In the genomic region with DNA sequence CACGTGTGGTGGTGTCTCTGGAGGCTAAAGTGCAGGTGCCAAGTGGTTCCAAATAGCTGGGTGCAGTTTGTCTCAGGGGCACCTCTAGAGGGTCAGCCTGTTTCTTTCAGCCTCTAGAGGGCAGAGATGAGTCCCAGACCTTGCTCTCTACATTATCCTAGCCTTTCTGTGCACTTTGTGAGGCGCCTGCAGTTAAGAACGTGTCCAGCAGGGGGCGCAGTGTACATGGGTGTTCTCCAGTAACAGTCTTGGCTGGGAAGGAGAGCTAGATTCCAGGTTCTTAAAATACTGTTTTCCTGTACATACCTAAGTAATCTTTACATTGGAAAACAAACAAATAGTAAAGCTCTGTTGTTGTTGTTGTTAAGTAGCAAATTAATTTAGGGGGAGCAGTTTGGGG, we compare ENCODE assay signal across 24 mouse cellular contexts. TPM values are rescaled to one million over a fixed set of nuclear protein-coding genes. Genes with fewer than 3 reads are reported as not detected.
A peak's percentile ranks its signal among the peaks of the same experiment; 100 is the strongest.
DNase-seq lines count a peak whose midpoint lies in the region; ATAC-seq and TF ChIP-seq lines count a peak whose summit lies in the region.
"Not testable (repeated sequence)": the region's sequence is repeated elsewhere in the genome, so short reads cannot be mapped to it uniquely, and the experiment has no call there.
"Had no signal": no experiment of that assay in that cellular context is flagged by ENCODE, and none has a peak within 500 bp of the region (broad histone marks: within the 10 kb centered on the region; RNA-seq: fewer than 3 reads in every experiment).

No protein-coding gene starts in this region.

- not testable (repeated sequence) for H3K79me2 ChIP-seq in heart, adult 2 months (replicated peaks; ENCODE audit: control insufficient read depth, insufficient read depth, low read length)

- H3K9me3 ChIP-seq in liver, embryonic 14.5 days (ENCODE audit: control insufficient read depth, low read length) = not testable (repeated sequence)

- TF ChIP-seq EP300 in heart, adult 2 months (IDR thresholded peaks at IDR 0.05; ENCODE audit: insufficient read depth, low read depth, low read length); liver, embryonic 14.5 days (IDR thresholded peaks at IDR 0.05; ENCODE audit: low read depth): not testable (repeated sequence)

- WGBS in heart, adult 2 months = 42% methylated on average over 3 of the region's 4 CpGs
- WGBS in liver, embryonic 14.5 days (ENCODE audit: insufficient replicate concordance) = 15% methylated on average over 3 of the region's 4 CpGs
- 51% methylated on average over 3 of the region's 4 CpGs for WGBS in thymus, adult 2 months

- H3K4me3 ChIP-seq in heart, adult 2 months; liver, embryonic 14.5 days (ENCODE audit: insufficient read depth in 1 of 2, low read depth in 2 of 2, low read length in 2 of 2); thymus, adult 2 months (ENCODE audit: control insufficient read depth, insufficient read depth, low read length): not testable (repeated sequence)

- ATAC-seq in liver, embryonic 14.5 days (ENCODE audit: insufficient read depth) = not testable (repeated sequence)

- H3K4me2 ChIP-seq in liver, embryonic 14.5 days (ENCODE audit: low read depth) = not testable (repeated sequence)

- H3K27ac ChIP-seq in heart, adult 2 months; liver, embryonic 14.5 days; thymus, adult 2 months (ENCODE audit: control insufficient read depth, insufficient read depth, low read length): not testable (repeated sequence)

- not testable (repeated sequence) for H3K4me1 ChIP-seq in heart, adult 2 months (ENCODE audit: control insufficient read depth, insufficient read depth, low read length); liver, embryonic 14.5 days (replicated peaks; ENCODE audit: control insufficient read depth in 2 of 2, insufficient read depth in 2 of 2, low read length in 1 of 2); thymus, adult 2 months (replicated peaks; ENCODE audit: control insufficient read depth, insufficient read depth, low read length)

- peak; percentile 17 for DNase-seq in T-cell, adult 2 months (ENCODE audit: low spot score)
- DNase-seq in heart, adult 2 months; liver, embryonic 14.5 days (ENCODE audit: low read depth in 3 of 3, low spot score in 3 of 3): not testable (repeated sequence)
- DNase-seq in kidney, postnatal 10 days = peak; percentile 5
- DNase-seq in natural killer cell, adult 2 months (ENCODE audit: low spot score in 2 of 2) = peak; percentile 2 to 21
- DNase-seq in thymus, adult 2 months = peak; percentile 12
- peak; percentile 10 for DNase-seq in thymus, postnatal 4 days

- TF ChIP-seq CTCF in heart, adult 2 months (IDR thresholded peaks at IDR 0.05) = peak; percentile 19; the same call in 1 of the 2 replicates
- TF ChIP-seq CTCF in liver, embryonic 14.5 days (IDR thresholded peaks at IDR 0.05; ENCODE audit: low read depth) = peak; percentile 34
- not testable (repeated sequence) for TF ChIP-seq CTCF in thymus, adult 2 months (IDR thresholded peaks at IDR 0.05; ENCODE audit: borderline replicate concordance, control insufficient read depth, extremely low read depth, insufficient read depth, low read length, poor library complexity)

- H3K36me3 ChIP-seq in heart, adult 2 months (ENCODE audit: control insufficient read depth, insufficient read depth, low read length); liver, embryonic 14.5 days (replicated peaks; ENCODE audit: control insufficient read depth, insufficient read depth, low read depth); thymus, adult 2 months (ENCODE audit: control insufficient read depth, insufficient read depth, low read length): not testable (repeated sequence)

- not testable (repeated sequence) for TF ChIP-seq POLR2A in heart, adult 2 months (IDR thresholded peaks at IDR 0.05; ENCODE audit: insufficient read depth, low read depth, low read length); thymus, adult 2 months (IDR thresholded peaks at IDR 0.05; ENCODE audit: control insufficient read depth, extremely low read depth, insufficient read depth, low read length, poor library complexity)

- not testable (repeated sequence) for H3K9ac ChIP-seq in heart, adult 2 months (ENCODE audit: low read depth, low read length); liver, embryonic 14.5 days (replicated peaks)

- intact Hi-C loops in heart, adult 2 months (cut with DNase I) = not testable (repeated sequence)

- H3K27me3 ChIP-seq in heart, adult 2 months (ENCODE audit: control insufficient read depth, insufficient read depth, low read length); liver, embryonic 14.5 days (ENCODE audit: control insufficient read depth, insufficient read depth, low read length); thymus, adult 2 months (ENCODE audit: control insufficient read depth, insufficient read depth, low read length): not testable (repeated sequence)

RNA-seq across cellular contexts. Expression of gene Fthl17e, which starts 8.3 kb away (rescaled TPM):
- total RNA-seq in heart, adult 2 months (2021) = not detected
- polyA plus RNA-seq in heart, adult 2 months (2012; rRNA removed) = not detected in 2 replicates
- not detected in 2 replicates for polyA plus RNA-seq in liver, embryonic 14.5 days (2012; rRNA removed)
- not detected in 2 replicates for polyA plus RNA-seq in liver, embryonic 14.5 days (2014; fragmentation: Nextera tagmentation; extraction: Ambion mirVana)
- polyA plus RNA-seq in thymus, adult 2 months (2012; rRNA removed) = not detected in 2 replicates
- total RNA-seq: adrenal gland, adult 2 months; adrenal gland, postnatal 36 days; forebrain, postnatal 0 days; gastrocnemius, adult 18-20 months; gastrocnemius, postnatal 25 days; granulocyte monocyte progenitor cell, adult 5-6 weeks; heart, postnatal 10 days; heart, postnatal 4 days had no signal
- polyA plus RNA-seq: adrenal gland, adult 2 months; C2C12; cerebellum, adult 2 months; embryonic facial prominence, embryonic 10.5 days; embryonic facial prominence, embryonic 14.5 days; forebrain, embryonic 13.5 days; forebrain, postnatal 0 days; heart, embryonic 10.5 days; heart, embryonic 14.5 days; hindbrain, embryonic 12.5 days; Patski had no signal

RNA-seq across cellular contexts. Expression of gene Fthl17f, which starts 21.2 kb away (rescaled TPM):
- not detected for total RNA-seq in heart, adult 2 months (2021)
- not detected in 2 replicates for polyA plus RNA-seq in heart, adult 2 months (2012; rRNA removed)
- not detected in 2 replicates for polyA plus RNA-seq in liver, embryonic 14.5 days (2012; rRNA removed)
- polyA plus RNA-seq in liver, embryonic 14.5 days (2014; fragmentation: Nextera tagmentation; extraction: Ambion mirVana) = not detected in 2 replicates
- polyA plus RNA-seq in thymus, adult 2 months (2012; rRNA removed) = not detected in 2 replicates
- total RNA-seq: adrenal gland, adult 2 months; adrenal gland, postnatal 36 days; forebrain, postnatal 0 days; gastrocnemius, adult 18-20 months; gastrocnemius, postnatal 25 days; granulocyte monocyte progenitor cell, adult 5-6 weeks; heart, postnatal 10 days; heart, postnatal 4 days had no signal
- polyA plus RNA-seq: adrenal gland, adult 2 months; cerebellum, adult 2 months; embryonic facial prominence, embryonic 10.5 days; embryonic facial prominence, embryonic 14.5 days; forebrain, embryonic 13.5 days; forebrain, postnatal 0 days; heart, embryonic 10.5 days; heart, embryonic 14.5 days; hindbrain, embryonic 12.5 days; Patski had no signal

RNA-seq across cellular contexts. Expression of gene Fthl17d, which starts 55.1 kb away (rescaled TPM):
- total RNA-seq in heart, adult 2 months (2021) = not detected
- polyA plus RNA-seq in heart, adult 2 months (2012; rRNA removed) = not detected in 2 replicates
- polyA plus RNA-seq in liver, embryonic 14.5 days (2012; rRNA removed) = not detected in 2 replicates
- polyA plus RNA-seq in liver, embryonic 14.5 days (2014; fragmentation: Nextera tagmentation; extraction: Ambion mirVana) = not detected in 2 replicates
- not detected in 2 replicates for polyA plus RNA-seq in thymus, adult 2 months (2012; rRNA removed)
- total RNA-seq: adrenal gland, adult 2 months; adrenal gland, postnatal 36 days; forebrain, postnatal 0 days; gastrocnemius, adult 18-20 months; gastrocnemius, postnatal 25 days; granulocyte monocyte progenitor cell, adult 5-6 weeks; heart, postnatal 10 days; heart, postnatal 4 days had no signal
- polyA plus RNA-seq: adrenal gland, adult 2 months; cerebellum, adult 2 months; embryonic facial prominence, embryonic 10.5 days; embryonic facial prominence, embryonic 14.5 days; forebrain, embryonic 13.5 days; forebrain, postnatal 0 days; heart, embryonic 10.5 days; heart, embryonic 14.5 days; hindbrain, embryonic 12.5 days; Patski had no signal
